Mouse (Mus musculus): Measurements from ENCODE around the gene Bpifa3.

GRCm38 (mm10) chr2:154163306-154163705 is 33.2 kb downstream of the Bpifa3 start:
- no peak for TF ChIP-seq CTCF (IDR thresholded peaks at IDR 0.05; ENCODE audit: control insufficient read depth, insufficient read depth, insufficient replicate concordance, low read depth, low read length)
- no peak for TF ChIP-seq POLR2A (IDR thresholded peaks at IDR 0.05; ENCODE audit: control insufficient read depth, low read depth, low read length)
